ENCODE assay signal across 8 mouse cellular contexts in genomic region chr11:121014896-121015300, GRCm38 (mm10). TPM values are rescaled to one million over a fixed set of nuclear protein-coding genes. Genes with fewer than 3 reads are reported as not detected.
DNase-seq lines count a peak whose midpoint lies in the region; ATAC-seq lines count a peak whose summit lies in the region.

No protein-coding gene starts in this region.

- H3K27ac ChIP-seq in kidney, embryonic 14.5 days (ENCODE audit: low read depth, low read length): no peak overlapping the region
- H3K27ac ChIP-seq in lung, embryonic 16.5 days (ENCODE audit: low read length): peak overlapping the region; percentile 50; the same call in 1 of the 2 replicates

- no peaks in the 10 kb centered on the region for H3K4me1 ChIP-seq in kidney, embryonic 14.5 days (ENCODE audit: control insufficient read depth, insufficient read depth, low read length)
- H3K4me1 ChIP-seq in lung, embryonic 16.5 days (replicated peaks; ENCODE audit: control insufficient read depth, insufficient read depth, low read length): peaks cover 13% of the 10 kb centered on the region

- H3K9ac ChIP-seq in kidney, embryonic 14.5 days (ENCODE audit: low read depth, low read length): no peak overlapping the region
- H3K9ac ChIP-seq in lung, embryonic 16.5 days (ENCODE audit: low read length): peak overlapping the region; percentile 48

- H3K27me3 ChIP-seq in kidney, embryonic 14.5 days (ENCODE audit: control insufficient read depth, insufficient read depth, low read length): no peaks in the 10 kb centered on the region
- H3K27me3 ChIP-seq in lung, embryonic 16.5 days (ENCODE audit: control insufficient read depth, insufficient read depth, low read depth, low read length): no peaks in the 10 kb centered on the region

- H3K4me3 ChIP-seq in kidney, embryonic 14.5 days (ENCODE audit: low read length): no peak overlapping the region
- peak overlapping the region; percentile 36 for H3K4me3 ChIP-seq in lung, embryonic 16.5 days (ENCODE audit: low read length)

- WGBS in kidney, embryonic 14.5 days: 57% methylated on average over 19 of the region's 19 CpGs
- WGBS in lung, embryonic 16.5 days: 24% methylated on average over 19 of the region's 19 CpGs

- H3K9me3 ChIP-seq in kidney, embryonic 14.5 days (ENCODE audit: control insufficient read depth, low read length): no peaks in the 10 kb centered on the region
- H3K9me3 ChIP-seq in lung, embryonic 16.5 days (ENCODE audit: control insufficient read depth, low read length): no peaks in the 10 kb centered on the region

- no peak for ATAC-seq in kidney, embryonic 14.5 days (ENCODE audit: low FRiP score, low TSS enrichment)
- peak; percentile 47 for ATAC-seq in lung, embryonic 16.5 days (ENCODE audit: low read depth)

- no peaks in the 10 kb centered on the region for H3K36me3 ChIP-seq in kidney, embryonic 14.5 days (ENCODE audit: control insufficient read depth, insufficient read depth, low read length)
- no peaks in the 10 kb centered on the region for H3K36me3 ChIP-seq in lung, embryonic 16.5 days (ENCODE audit: control insufficient read depth, insufficient read depth, low read length)

- DNase-seq in embryo, embryonic 10 days (ENCODE audit: low spot score): peak; percentile 22
- DNase-seq in embryo, embryonic 9.5 days (ENCODE audit: extremely low spot score): no peak
- DNase-seq in cerebellum, adult 9-11 months: peak; percentile 88
- DNase-seq in heart, adult 8-10 months (ENCODE audit: low spot score): peak; percentile 68
- DNase-seq in right cerebral cortex, postnatal 14 days: peak; percentile 42
- DNase-seq in spleen, postnatal 4 days (ENCODE audit: low spot score in 2 of 2): no peak

- peak overlapping the region; percentile 15; the same call in 1 of the 2 replicates for H3K4me2 ChIP-seq in kidney, embryonic 14.5 days (replicated peaks; ENCODE audit: low read depth, low read length)
- peak overlapping the region; percentile 64 for H3K4me2 ChIP-seq in lung, embryonic 16.5 days (ENCODE audit: low read depth, low read length)

RNA-seq across cellular contexts. Expression of gene Csnk1d, which starts 23.8 kb away (rescaled TPM):
- total RNA-seq in heart, adult 8-10 months (2022): 10 to 100 TPM; 52.1 to 61.2 (median 56.3) TPM
- polyA plus RNA-seq in kidney, embryonic 14.5 days (2014; fragmentation: Nextera tagmentation; extraction: Ambion mirVana): 49.8 and 78.9 TPM in 2 replicates
- 120 and 121 TPM in 2 replicates for polyA plus RNA-seq in lung, embryonic 16.5 days (2015; fragmentation: Nextera tagmentation; extraction: Ambion mirVana)

RNA-seq across cellular contexts. Expression of gene Cd7, which starts 24.3 kb away (rescaled TPM):
- under 1 TPM in 2 of 4 experiments, not detected in 2; 0.37 to 0.49 TPM for total RNA-seq in heart, adult 8-10 months (2022)
- polyA plus RNA-seq in kidney, embryonic 14.5 days (2014; fragmentation: Nextera tagmentation; extraction: Ambion mirVana): not detected in 2 replicates
- polyA plus RNA-seq in lung, embryonic 16.5 days (2015; fragmentation: Nextera tagmentation; extraction: Ambion mirVana): 1.3 and 1.8 TPM in 2 replicates

RNA-seq across cellular contexts. Expression of gene Sectm1b, which starts 48.5 kb away (rescaled TPM):
- not detected for total RNA-seq in heart, adult 8-10 months (2022)
- polyA plus RNA-seq in kidney, embryonic 14.5 days (2014; fragmentation: Nextera tagmentation; extraction: Ambion mirVana): not detected in 2 replicates
- polyA plus RNA-seq in lung, embryonic 16.5 days (2015; fragmentation: Nextera tagmentation; extraction: Ambion mirVana): 0.15 and 0.78 TPM in 2 replicates

Comparison
In these comparisons a context has a peak if more than half of its experiments do, and no peak if none do; other contexts are left out.
1. DNase-seq: peak in embryo, embryonic 10 days (single experiment), cerebellum, adult 9-11 months (single experiment), heart, adult 8-10 months (single experiment) and right cerebral cortex, postnatal 14 days (single experiment); none in embryo, embryonic 9.5 days (single experiment) and spleen, postnatal 4 days (0 of 2).